Mouse (Mus musculus) small intestine, adult 10 weeks (tissue): ENCODE results near the gene Zfp808. TPM values are rescaled to one million over a fixed set of nuclear protein-coding genes. Genes with fewer than 3 reads are reported as not detected.

Source experiments
- polyA plus RNA-seq: library from polyadenylated mRNA; stranded (reverse); fragments of 350-450 nt; fragmentation: Illumina TruSeq; extraction: RNeasy Lipid Tissue Mini Kit (QIAGEN cat#74804); gene quantifications from one replicate; pipeline ENCODE4 v1.2.3, GENCODE M21; 2014; ENCODE audit warnings: low replicate concordance

Zfp808 gene
- 13.1 TPM for polyA plus RNA-seq

DNA sequence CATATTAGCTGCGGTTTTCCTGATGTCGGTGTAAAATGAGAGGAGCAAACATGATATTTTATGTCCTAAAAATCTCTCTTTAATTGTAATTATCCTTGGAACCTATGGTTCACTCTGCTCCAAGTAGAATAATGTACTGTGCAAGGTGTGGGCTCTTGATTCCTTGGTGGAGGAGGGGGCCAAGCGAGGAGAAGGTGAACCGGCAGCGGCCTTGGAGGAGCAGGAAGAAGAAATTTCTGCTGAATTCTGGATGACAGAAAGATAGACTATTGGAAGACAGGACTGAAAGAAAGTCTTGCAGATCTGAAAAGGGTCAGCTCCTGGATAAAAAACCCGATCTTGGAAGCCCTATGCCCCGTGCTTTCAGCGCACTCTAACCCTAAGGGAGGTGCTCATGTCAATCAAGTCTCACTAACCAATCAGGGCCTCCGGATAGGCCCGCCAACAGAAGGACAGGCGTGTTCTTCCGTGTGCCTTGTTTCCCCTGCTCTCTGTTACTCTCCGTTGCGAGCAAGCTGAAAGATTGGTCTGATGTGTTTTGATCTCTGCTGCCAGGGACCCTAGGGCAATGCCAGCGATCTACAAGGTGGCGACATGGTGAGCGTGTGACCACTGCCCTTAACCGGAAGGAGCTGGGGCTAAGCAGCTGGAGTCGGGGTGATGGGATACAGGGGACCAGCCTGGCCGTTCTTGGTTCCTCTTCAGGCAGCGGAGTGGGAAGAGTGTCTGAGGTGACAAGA lies at the start of gene Zfp808:
Zfp808 (plus strand) TSS at position 455 of the 740 bp plus-strand sequence.

